Mouse (Mus musculus) kidney, postnatal 0 days (tissue): ENCODE measurements around the gene Tmem179. TPM values are rescaled to one million over a fixed set of nuclear protein-coding genes. Genes with fewer than 3 reads are reported as not detected.

Experiments used
- ATAC-seq: fragments of 200-750 bp; cut with Nextera tagmentation; replicated peaks from 2 replicates; pipeline ENCODE4 v1.8.0; 2017; ENCODE audit warnings: low read depth, moderate number of reproducible peaks, moderate TSS enrichment, moderate library complexity; ENCODE audit not compliant: low FRiP score
- DNase-seq: peaks from one replicate; pipeline ENCODE4 v3.0.0-alpha.2; 2016; ENCODE audit warnings: low spot score
- H3K27ac ChIP-seq: fragments of 300-500 bp; sonication (generic); 2 replicates; pipeline ENCODE4 v1.5.1; 2014; ENCODE audit warnings: mild to moderate bottlenecking
- H3K27me3 ChIP-seq: fragments of 300-500 bp; sonication (generic); 2 replicates; pipeline ENCODE4 v1.6.1; 2014; ENCODE audit warnings: low read length, mixed read lengths; ENCODE audit not compliant: insufficient read depth
- H3K36me3 ChIP-seq: fragments of 300-500 bp; sonication (generic); 2 replicates; pipeline ENCODE4 v1.6.1; 2014; ENCODE audit warnings: low read length, mixed read lengths; ENCODE audit not compliant: insufficient read depth
- H3K4me1 ChIP-seq: fragments of 300-500 bp; sonication (generic); replicated peaks from 2 replicates; pipeline ENCODE4 v1.6.1; 2014; ENCODE audit warnings: antibody characterized with exemption, low read length, mixed read lengths; ENCODE audit not compliant: insufficient read depth
- H3K4me2 ChIP-seq: fragments of 300-500 bp; sonication (generic); 2 replicates; pipeline ENCODE4 v1.6.1; 2014; ENCODE audit warnings: mild to moderate bottlenecking, low read length, moderate library complexity, mixed read lengths
- H3K4me3 ChIP-seq: fragments of 300-500 bp; sonication (generic); replicated peaks from 2 replicates; pipeline ENCODE4 v1.5.1; 2014; ENCODE audit warnings: low read depth, low read length
- H3K9ac ChIP-seq: fragments of 300-500 bp; sonication (generic); 2 replicates; pipeline ENCODE4 v1.6.1; 2014; ENCODE audit warnings: low read depth, low read length
- H3K9me3 ChIP-seq: fragments of 300-500 bp; sonication (generic); replicated peaks from 2 replicates; pipeline ENCODE4 v1.6.1; 2016; ENCODE audit warnings: low read length, inconsistent platforms, mixed read lengths
- CTCF ChIP-seq: IDR thresholded peaks from 2 replicates; pipeline ENCODE4 v1.5.1; 2016; ENCODE audit warnings: antibody characterized with exemption, low read depth, mild to moderate bottlenecking, moderate library complexity
- WGBS: fragments of 180-500 bp; shearing (Covaris S2); extraction: QIAGEN DNeasy Blood & Tissue Kit; methylation state at CpG from one replicate; pipeline ENCODE4 v1.1.7; 2014; 5-methylcytosine and 5-hydroxymethylcytosine counted together
- polyA plus RNA-seq: library from polyadenylated mRNA; unstranded; fragments of >200 nt; fragmentation: Nextera tagmentation; extraction: Ambion mirVana; gene quantifications from 2 replicates; pipeline ENCODE4 v1.2.1, GENCODE M21; 2015

Gene Tmem179
- polyA plus RNA-seq, 1 experiment from 2014 or later: 0.25 TPM

DNA sequence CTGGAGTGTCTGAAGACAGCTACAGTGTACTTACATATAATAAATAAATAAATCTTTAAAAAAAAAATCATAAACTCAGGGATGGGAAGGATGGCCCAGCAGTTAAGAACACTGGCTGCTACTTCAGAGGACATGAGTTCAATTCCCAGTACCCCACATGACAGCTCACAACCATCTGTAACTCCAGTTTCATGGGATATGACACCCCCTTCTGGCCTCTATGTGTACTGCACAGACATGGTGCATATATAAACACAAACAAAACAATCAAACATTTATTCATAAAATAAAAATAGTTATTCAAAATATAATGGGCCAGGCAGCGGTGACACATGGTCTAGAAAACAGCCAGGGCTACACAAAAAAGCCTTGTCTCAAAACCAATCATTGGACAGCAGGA lies 32.7 kb upstream of the Tmem179 start:
- Histone ChIP-seq H3K4me3 (no peak overlapping the region), H3K27ac (no peak overlapping the region), H3K27me3 (no peaks in the 10 kb centered on the region), H3K9ac (no peak overlapping the region), H3K4me2 (no peak overlapping the region), H3K36me3 (no peaks in the 10 kb centered on the region), H3K4me1 (peaks cover 3% of the 10 kb centered on the region; the same call in 1 of the 2 replicates), H3K9me3 (no peaks in the 10 kb centered on the region)
- no peak for TF ChIP-seq CTCF
- WGBS: 90% methylated on average over 1 of the region's 1 CpGs
- ATAC-seq: no peak
- no peak for DNase-seq

DNA sequence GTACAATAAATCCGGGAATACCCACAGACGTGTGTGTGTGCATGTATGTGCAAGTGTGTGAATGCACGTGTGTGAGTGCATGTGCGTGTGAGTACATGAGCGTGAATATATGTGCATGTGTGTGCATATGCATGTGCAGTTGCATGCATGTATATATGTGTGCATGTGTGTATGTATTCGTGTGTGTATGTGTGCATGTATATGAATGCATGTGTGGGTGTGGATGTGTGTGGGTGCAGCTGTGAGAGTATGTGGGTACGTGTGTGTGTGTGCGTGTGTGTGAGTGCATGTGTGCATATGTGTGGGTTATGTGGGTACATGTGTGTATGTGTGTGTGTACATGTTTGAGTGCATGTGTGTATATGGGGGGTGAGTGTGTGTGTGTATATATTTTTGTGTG lies 29.6 kb upstream of the Tmem179 start:
- TF ChIP-seq CTCF: no peak
- H3K4me1 ChIP-seq: peaks cover 3% of the 10 kb centered on the region; the same call in 1 of the 2 replicates
- H3K36me3 ChIP-seq: no peaks in the 10 kb centered on the region
- no peak overlapping the region for H3K4me3 ChIP-seq
- DNase-seq: no peak
- no peak for ATAC-seq
- WGBS: 93% methylated on average over 8 of the region's 8 CpGs
- no peaks in the 10 kb centered on the region for H3K27me3 ChIP-seq
- H3K9ac ChIP-seq: no peak overlapping the region
- H3K4me2 ChIP-seq: no peak overlapping the region
- H3K27ac ChIP-seq: no peak overlapping the region
- H3K9me3 ChIP-seq: no peaks in the 10 kb centered on the region

DNA sequence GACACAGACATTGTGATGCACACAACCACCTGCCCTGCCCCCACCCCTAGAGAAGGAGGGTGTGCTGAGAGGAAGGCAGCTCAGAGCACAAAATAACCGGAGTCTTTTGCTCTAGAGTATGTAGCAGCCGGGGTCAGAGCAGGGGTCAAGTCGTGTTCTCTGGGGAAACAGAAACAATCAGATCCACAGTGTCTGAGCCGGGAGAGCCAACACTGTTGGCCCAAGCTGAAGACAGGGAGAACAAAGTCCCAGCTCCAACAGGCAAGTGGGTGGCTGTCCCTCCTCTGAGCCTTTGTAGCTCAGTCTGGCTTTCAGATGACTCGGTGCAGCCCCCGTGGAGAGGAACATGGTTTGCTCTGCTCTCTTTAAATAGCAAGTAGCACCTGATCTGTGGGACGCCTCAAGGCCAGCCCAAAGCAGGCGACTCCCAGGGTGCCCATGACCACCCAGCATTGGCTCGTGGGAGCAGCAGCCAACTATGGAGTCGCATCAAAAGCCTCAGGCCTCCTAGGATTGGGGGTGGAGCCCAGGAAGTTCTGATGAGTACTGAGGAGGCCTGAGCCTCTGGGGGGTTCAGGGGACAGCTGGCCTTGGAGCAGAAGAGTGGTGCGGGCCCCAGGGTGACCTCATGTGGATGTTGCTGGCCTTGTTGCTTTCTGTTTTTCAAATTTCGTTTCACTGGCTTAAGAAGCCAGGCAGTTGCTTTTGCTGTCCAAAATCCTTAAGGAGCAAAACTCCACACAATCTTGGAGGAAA lies 28.6 kb upstream of the Tmem179 start:
- Histone ChIP-seq H3K4me1 (peaks cover 3% of the 10 kb centered on the region; the same call in 1 of the 2 replicates), H3K4me2 (no peak overlapping the region), H3K36me3 (no peaks in the 10 kb centered on the region), H3K9ac (no peak overlapping the region), H3K27me3 (no peaks in the 10 kb centered on the region), H3K4me3 (no peak overlapping the region), H3K27ac (no peak overlapping the region), H3K9me3 (no peaks in the 10 kb centered on the region)
- DNase-seq (no peak), ATAC-seq (no peak)
- 35% methylated on average over 12 of the region's 12 CpGs for WGBS
- no peak for TF ChIP-seq CTCF

DNA sequence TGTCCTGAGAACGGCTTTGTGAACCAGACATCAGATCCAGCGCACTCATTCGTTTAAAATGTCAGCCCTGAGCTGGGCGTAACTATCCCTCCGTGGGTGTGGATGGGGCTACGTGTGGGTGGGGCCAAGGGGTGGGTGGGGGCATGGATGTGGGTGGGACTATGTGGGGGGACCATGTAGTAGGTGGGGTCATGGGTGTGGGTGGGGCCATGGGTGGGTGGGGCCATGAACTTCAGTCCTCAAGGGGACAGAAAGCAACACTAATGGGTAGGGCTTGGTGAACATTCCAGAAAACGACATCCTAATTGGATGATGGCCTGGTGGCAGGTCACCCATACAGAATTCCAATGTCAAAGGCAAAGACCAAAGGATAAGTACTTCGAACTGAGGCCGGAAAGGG lies 27.4 kb upstream of the Tmem179 start:
- Histone ChIP-seq H3K27me3 (no peaks in the 10 kb centered on the region), H3K4me3 (no peak overlapping the region), H3K4me1 (peaks cover 3% of the 10 kb centered on the region; the same call in 1 of the 2 replicates), H3K9me3 (no peaks in the 10 kb centered on the region), H3K27ac (no peak overlapping the region), H3K9ac (no peak overlapping the region), H3K36me3 (no peaks in the 10 kb centered on the region), H3K4me2 (no peak overlapping the region)
- WGBS: 69% methylated on average over 9 of the region's 9 CpGs
- DNase-seq (no peak), ATAC-seq (no peak)
- no peak for TF ChIP-seq CTCF

DNA sequence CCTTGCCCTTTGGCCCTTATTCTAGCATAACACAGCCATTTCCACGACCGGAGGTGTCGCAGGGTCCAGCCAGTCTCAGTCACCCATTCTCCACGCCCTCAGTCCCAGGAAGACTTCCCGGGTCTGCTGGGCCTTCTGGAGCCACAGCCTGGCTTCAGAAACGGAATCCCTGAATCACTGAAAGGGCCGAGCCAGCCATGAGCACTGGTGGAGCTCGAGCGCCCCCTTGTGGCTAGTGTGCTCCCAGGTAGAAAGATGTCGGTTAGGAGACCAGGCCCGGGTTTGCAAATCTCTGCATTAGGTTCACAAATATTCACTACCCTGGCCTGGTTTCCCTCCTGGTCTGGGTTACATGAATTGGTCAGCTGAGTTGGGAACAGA lies 26.4 kb upstream of the Tmem179 start:
- H3K4me3 ChIP-seq: no peak overlapping the region
- no peaks in the 10 kb centered on the region for H3K36me3 ChIP-seq
- H3K4me1 ChIP-seq: peaks cover 3% of the 10 kb centered on the region; the same call in 1 of the 2 replicates
- peak; percentile 99 for TF ChIP-seq CTCF
- ATAC-seq: peak; percentile 67
- no peaks in the 10 kb centered on the region for H3K27me3 ChIP-seq
- H3K9ac ChIP-seq: no peak overlapping the region
- no peak overlapping the region for H3K4me2 ChIP-seq
- DNase-seq: peak; percentile 92
- no peaks in the 10 kb centered on the region for H3K9me3 ChIP-seq
- peak overlapping the region; percentile 54; the same call in 1 of the 2 replicates for H3K27ac ChIP-seq
- WGBS: 6% methylated on average over 11 of the region's 11 CpGs

DNA sequence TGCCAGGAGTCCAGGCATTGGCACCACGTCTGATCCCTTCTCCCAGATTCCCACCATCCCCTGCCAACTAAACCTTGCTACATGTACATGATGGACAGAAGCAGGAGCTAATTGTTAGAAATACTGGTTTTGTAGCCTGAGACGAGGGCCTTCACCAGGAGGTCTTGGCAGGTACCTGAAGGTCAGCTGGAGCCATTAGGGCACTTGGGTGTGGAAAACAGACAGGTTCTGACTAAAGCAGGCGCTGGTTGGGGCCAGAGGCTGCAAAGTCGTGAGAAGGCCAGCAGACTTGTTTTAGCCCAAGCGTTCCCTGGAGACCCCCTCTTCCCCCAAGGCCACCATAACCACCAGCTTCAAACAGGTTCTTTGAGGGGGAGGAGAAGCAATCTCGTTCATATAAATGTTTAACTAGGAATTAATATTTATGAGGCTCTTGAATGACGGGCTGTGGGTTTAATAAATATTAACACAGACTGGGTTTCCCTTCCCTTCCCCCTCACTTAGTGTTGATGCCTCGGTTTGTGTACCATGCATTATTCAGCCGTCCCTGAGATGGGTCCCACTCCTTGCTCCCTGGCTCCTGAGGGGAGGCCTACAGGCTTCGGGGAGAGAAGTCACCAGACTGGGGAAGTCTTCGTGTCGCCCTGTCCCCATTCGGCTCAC lies 25.8 kb upstream of the Tmem179 start:
- Histone ChIP-seq H3K27ac (peak overlapping the region; percentile 54; the same call in 1 of the 2 replicates), H3K9ac (no peak overlapping the region), H3K4me3 (no peak overlapping the region), H3K4me2 (no peak overlapping the region), H3K9me3 (no peaks in the 10 kb centered on the region), H3K4me1 (peaks cover 3% of the 10 kb centered on the region; the same call in 1 of the 2 replicates), H3K36me3 (no peaks in the 10 kb centered on the region), H3K27me3 (no peaks in the 10 kb centered on the region)
- ATAC-seq (peak; percentile 63; the same call in 1 of the 2 replicates), DNase-seq (peak; percentile 22)
- 49% methylated on average over 13 of the region's 13 CpGs for WGBS
- no peak for TF ChIP-seq CTCF
